Mouse (Mus musculus) myocyte (in vitro differentiated cells): ENCODE data around the gene Enkd1.

Experiments
- CEBPB ChIP-seq: IDR thresholded peaks from 2 replicates; pipeline ENCODE4 v1.6.1; 2011; ENCODE audit warnings: mild to moderate bottlenecking, moderate library complexity; ENCODE audit not compliant: poor library complexity, insufficient read depth, severe bottlenecking
- E2F4 ChIP-seq: IDR thresholded peaks from one replicate; pipeline ENCODE4 v1.6.1; 2011; ENCODE audit warnings: mild to moderate bottlenecking, control low read depth, moderate library complexity; ENCODE audit not compliant: insufficient read depth
- MAX ChIP-seq: IDR thresholded peaks from one replicate; pipeline ENCODE4 v1.6.1; 2011; ENCODE audit warnings: low read depth, mild to moderate bottlenecking, control low read depth
- MYOD1 ChIP-seq, 3 experiments: IDR thresholded peaks; one replicate each; pipeline ENCODE4 v1.6.1; 2011; ENCODE audit warnings: control low read depth in 2 of 3, low read depth in 2 of 3, mild to moderate bottlenecking in 2 of 3, moderate library complexity in 1 of 3; ENCODE audit not compliant: insufficient read length in 2 of 3, control insufficient read depth in 1 of 3
- MYOG ChIP-seq, 3 experiments: IDR thresholded peaks; one replicate each; pipeline ENCODE4 v1.6.1; 2011; ENCODE audit warnings: control low read depth in 2 of 3, low read depth in 2 of 3, mild to moderate bottlenecking in 2 of 3; ENCODE audit not compliant: insufficient read length in 2 of 3, control insufficient read depth in 1 of 3, insufficient read depth in 1 of 3
- POLR2A ChIP-seq: IDR thresholded peaks from one replicate; pipeline ENCODE4 v1.6.1; 2011; ENCODE audit warnings: low read depth, mild to moderate bottlenecking, control low read depth, moderate library complexity; ENCODE audit not compliant: insufficient read length
- POLR2AphosphoS2 ChIP-seq: IDR thresholded peaks from one replicate; pipeline ENCODE4 v1.6.1; 2011; ENCODE audit warnings: low read depth, control low read depth; ENCODE audit not compliant: insufficient read length
- REST ChIP-seq: IDR thresholded peaks from one replicate; pipeline ENCODE4 v1.6.1; 2011; ENCODE audit warnings: mild to moderate bottlenecking, control low read depth, moderate library complexity; ENCODE audit not compliant: insufficient read depth, insufficient read length
- TCF12 ChIP-seq: IDR thresholded peaks from one replicate; pipeline ENCODE4 v1.6.1; 2011; ENCODE audit warnings: mild to moderate bottlenecking, control low read depth; ENCODE audit not compliant: poor library complexity, insufficient read depth, severe bottlenecking
- TCF3 ChIP-seq: IDR thresholded peaks from one replicate; pipeline ENCODE4 v1.6.1; 2011; ENCODE audit warnings: low read depth, control low read depth; ENCODE audit not compliant: insufficient read length
- USF1 ChIP-seq: IDR thresholded peaks from one replicate; pipeline ENCODE4 v1.6.1; 2011; ENCODE audit warnings: low read depth, mild to moderate bottlenecking, control low read depth, moderate library complexity

GRCm38 (mm10) chr8:105704146-105704812 is 3.7 kb downstream of the Enkd1 start:
- TF ChIP-seq USF1 (no peak), POLR2A (no peak), MYOD1 (IDR thresholded peaks at IDR 0.05; ENCODE audit: control insufficient read depth in 1 of 3, insufficient read length in 2 of 3, low read depth in 2 of 3) (no peak), TCF3 (no peak), CEBPB (no peak), MAX (no peak), POLR2AphosphoS2 (no peak), E2F4 (no peak), TCF12 (no peak), MYOG (IDR thresholded peaks at IDR 0.05; ENCODE audit: control insufficient read depth in 1 of 3, insufficient read depth in 1 of 3, insufficient read length in 2 of 3, low read depth in 2 of 3) (no peak), REST (no peak)
